Mouse (Mus musculus): Measurements from ENCODE around the gene Trim66. TPM values are rescaled to one million over a fixed set of nuclear protein-coding genes. Genes with fewer than 3 reads are reported as not detected.
A peak's percentile ranks its signal among the peaks of the same experiment; 100 is the strongest.

Trim66 gene
- polyA plus RNA-seq, 1 experiment from 2014 or later: not detected

GRCm38 (mm10) chr7:109523741-109524441 is 16.0 kb upstream of the Trim66 start:
- H3K4me2 ChIP-seq (replicated peaks; ENCODE audit: low read depth, low read length): no peak overlapping the region
- H3K9me3 ChIP-seq (ENCODE audit: low read length): no peaks in the 10 kb centered on the region
- 71% methylated on average over 6 of the region's 6 CpGs for WGBS
- peaks cover 18% of the 10 kb centered on the region for H3K4me1 ChIP-seq (ENCODE audit: insufficient read depth, low read length)
- H3K36me3 ChIP-seq (ENCODE audit: insufficient read depth, low read length): peaks cover 52% of the 10 kb centered on the region
- H3K27me3 ChIP-seq (ENCODE audit: insufficient read depth, low read length): no peaks in the 10 kb centered on the region
- H3K9ac ChIP-seq (replicated peaks; ENCODE audit: low read length): no peak overlapping the region
- H3K27ac ChIP-seq (ENCODE audit: low read length): no peak overlapping the region
- no peak overlapping the region for H3K4me3 ChIP-seq (ENCODE audit: low read length)
- ATAC-seq (ENCODE audit: low FRiP score, low TSS enrichment): no peak

- ATAC-seq (ENCODE audit: low FRiP score, low TSS enrichment): no peak
- 68% methylated on average over 2 of the region's 2 CpGs for WGBS
- Histone ChIP-seq H3K36me3 (ENCODE audit: insufficient read depth, low read length) (peaks cover 52% of the 10 kb centered on the region), H3K27me3 (ENCODE audit: insufficient read depth, low read length) (no peaks in the 10 kb centered on the region), H3K9ac (replicated peaks; ENCODE audit: low read length) (no peak overlapping the region), H3K4me2 (replicated peaks; ENCODE audit: low read depth, low read length) (no peak overlapping the region), H3K4me1 (ENCODE audit: insufficient read depth, low read length) (peaks cover 18% of the 10 kb centered on the region), H3K4me3 (ENCODE audit: low read length) (no peak overlapping the region), H3K27ac (ENCODE audit: low read length) (no peak overlapping the region), H3K9me3 (ENCODE audit: low read length) (no peaks in the 10 kb centered on the region)
These were observed 15.4 kb upstream of the Trim66 start for GRCm38 (mm10) chr7:109523304-109523703.

GRCm38 (mm10) chr7:109522084-109522483 is 14.2 kb upstream of the Trim66 start:
- no peak overlapping the region for H3K4me2 ChIP-seq (replicated peaks; ENCODE audit: low read depth, low read length)
- 80% methylated on average over 5 of the region's 5 CpGs for WGBS

GRCm38 (mm10) chr7:109519936-109520335 is 12.0 kb upstream of the Trim66 start:
- no peaks in the 10 kb centered on the region for H3K9me3 ChIP-seq (ENCODE audit: low read length)
- H3K36me3 ChIP-seq (ENCODE audit: insufficient read depth, low read length): peaks cover 46% of the 10 kb centered on the region
- H3K4me1 ChIP-seq (ENCODE audit: insufficient read depth, low read length): peaks cover 25% of the 10 kb centered on the region
- H3K4me3 ChIP-seq (ENCODE audit: low read length): peak overlapping the region; percentile 98
- no peak for ATAC-seq (ENCODE audit: low FRiP score, low TSS enrichment)
- no peaks in the 10 kb centered on the region for H3K27me3 ChIP-seq (ENCODE audit: insufficient read depth, low read length)
- peak overlapping the region; percentile 82 for H3K4me2 ChIP-seq (replicated peaks; ENCODE audit: low read depth, low read length)
- H3K27ac ChIP-seq (ENCODE audit: low read length): peak overlapping the region; percentile 92
- 3% methylated on average over 10 of the region's 10 CpGs for WGBS
- peak overlapping the region; percentile 100 for H3K9ac ChIP-seq (replicated peaks; ENCODE audit: low read length)

More at GRCm38 (mm10) chr7:109522084-109522483, 14.2 kb upstream of the Trim66 start:
- ATAC-seq (ENCODE audit: low FRiP score, low TSS enrichment): no peak
- H3K9ac ChIP-seq (replicated peaks; ENCODE audit: low read length): no peak overlapping the region; the same call in 1 of the 2 replicates
- no peak overlapping the region; the same call in 1 of the 2 replicates for H3K4me3 ChIP-seq (ENCODE audit: low read length)
- no peak overlapping the region for H3K27ac ChIP-seq (ENCODE audit: low read length)
- no peaks in the 10 kb centered on the region for H3K27me3 ChIP-seq (ENCODE audit: insufficient read depth, low read length)
- peaks cover 25% of the 10 kb centered on the region for H3K4me1 ChIP-seq (ENCODE audit: insufficient read depth, low read length)
- peaks cover 52% of the 10 kb centered on the region for H3K36me3 ChIP-seq (ENCODE audit: insufficient read depth, low read length)
- no peaks in the 10 kb centered on the region for H3K9me3 ChIP-seq (ENCODE audit: low read length)

GRCm38 (mm10) chr7:109518838-109519696 is 11.1 kb upstream of the Trim66 start, which contains the start of gene Rpl27a:
Gene Rpl27a (plus strand): TSS chr7:109519147.
- H3K27ac ChIP-seq (ENCODE audit: low read length): peak within 1 kb of the TSS; percentile 99
- ATAC-seq (ENCODE audit: low FRiP score, low TSS enrichment): peak; percentile 94
- H3K36me3 ChIP-seq (ENCODE audit: insufficient read depth, low read length): peaks cover 37% of the 10 kb centered on the region
- peak within 1 kb of the TSS; percentile 100 for H3K9ac ChIP-seq (replicated peaks; ENCODE audit: low read length)
- H3K4me2 ChIP-seq (replicated peaks; ENCODE audit: low read depth, low read length): peak within 1 kb of the TSS; percentile 82
- H3K27me3 ChIP-seq (ENCODE audit: insufficient read depth, low read length): no peaks in the 10 kb centered on the region
- WGBS: under 1% methylated on average over 72 of the region's 72 CpGs
- peak within 1 kb of the TSS; percentile 98 for H3K4me3 ChIP-seq (ENCODE audit: low read length)
- H3K9me3 ChIP-seq (ENCODE audit: low read length): no peaks in the 10 kb centered on the region
- peaks cover 25% of the 10 kb centered on the region for H3K4me1 ChIP-seq (ENCODE audit: insufficient read depth, low read length)

GRCm38 (mm10) chr7:109518036-109518681 is 10.2 kb upstream of the Trim66 start:
- H3K9me3 ChIP-seq (ENCODE audit: low read length): no peaks in the 10 kb centered on the region
- peak overlapping the region; percentile 80 for H3K9ac ChIP-seq (replicated peaks; ENCODE audit: low read length)
- peak overlapping the region; percentile 99 for H3K27ac ChIP-seq (ENCODE audit: low read length)
- no peak for ATAC-seq (ENCODE audit: low FRiP score, low TSS enrichment)
- H3K4me2 ChIP-seq (replicated peaks; ENCODE audit: low read depth, low read length): peak overlapping the region; percentile 67
- H3K4me3 ChIP-seq (ENCODE audit: low read length): peak overlapping the region; percentile 98
- WGBS: 18% methylated on average over 10 of the region's 10 CpGs
- H3K36me3 ChIP-seq (ENCODE audit: insufficient read depth, low read length): peaks cover 29% of the 10 kb centered on the region
- H3K27me3 ChIP-seq (ENCODE audit: insufficient read depth, low read length): no peaks in the 10 kb centered on the region
- H3K4me1 ChIP-seq (ENCODE audit: insufficient read depth, low read length): peaks cover 25% of the 10 kb centered on the region

- Histone ChIP-seq H3K4me3 (ENCODE audit: low read length) (no peak overlapping the region), H3K27me3 (ENCODE audit: insufficient read depth, low read length) (no peaks in the 10 kb centered on the region), H3K9ac (replicated peaks; ENCODE audit: low read length) (no peak overlapping the region), H3K36me3 (ENCODE audit: insufficient read depth, low read length) (peaks cover 12% of the 10 kb centered on the region; the same call in 1 of the 2 replicates), H3K4me1 (ENCODE audit: insufficient read depth, low read length) (peaks cover 24% of the 10 kb centered on the region), H3K4me2 (replicated peaks; ENCODE audit: low read depth, low read length) (no peak overlapping the region), H3K9me3 (ENCODE audit: low read length) (no peaks in the 10 kb centered on the region), H3K27ac (ENCODE audit: low read length) (no peak overlapping the region)
- ATAC-seq (ENCODE audit: low FRiP score, low TSS enrichment): no peak
- whole genome bisulfite sequencing: 64% methylated on average over 3 of the region's 3 CpGs
These were observed 8.6 kb upstream of the Trim66 start for GRCm38 (mm10) chr7:109516500-109516899.

- no peak overlapping the region for H3K27ac ChIP-seq (ENCODE audit: low read length)
- ATAC-seq (ENCODE audit: low FRiP score, low TSS enrichment): no peak
- 95% methylated on average over 3 of the region's 3 CpGs for WGBS
- H3K27me3 ChIP-seq (ENCODE audit: insufficient read depth, low read length): no peaks in the 10 kb centered on the region
- no peak overlapping the region for H3K4me2 ChIP-seq (replicated peaks; ENCODE audit: low read depth, low read length)
- H3K4me1 ChIP-seq (ENCODE audit: insufficient read depth, low read length): no peaks in the 10 kb centered on the region
- H3K36me3 ChIP-seq (ENCODE audit: insufficient read depth, low read length): no peaks in the 10 kb centered on the region
- H3K4me3 ChIP-seq (ENCODE audit: low read length): no peak overlapping the region
- no peak overlapping the region for H3K9ac ChIP-seq (replicated peaks; ENCODE audit: low read length)
- no peaks in the 10 kb centered on the region for H3K9me3 ChIP-seq (ENCODE audit: low read length)
These were observed 3.9 kb upstream of the Trim66 start for GRCm38 (mm10) chr7:109511838-109512237.

- no peak overlapping the region for H3K9ac ChIP-seq (replicated peaks; ENCODE audit: low read length)
- no peaks in the 10 kb centered on the region for H3K27me3 ChIP-seq (ENCODE audit: insufficient read depth, low read length)
- H3K4me2 ChIP-seq (replicated peaks; ENCODE audit: low read depth, low read length): no peak overlapping the region
- no peaks in the 10 kb centered on the region for H3K9me3 ChIP-seq (ENCODE audit: low read length)
- 64% methylated on average over 2 of the region's 2 CpGs for WGBS
- no peak for ATAC-seq (ENCODE audit: low FRiP score, low TSS enrichment)
- no peak overlapping the region for H3K27ac ChIP-seq (ENCODE audit: low read length)
- H3K4me3 ChIP-seq (ENCODE audit: low read length): no peak overlapping the region
- H3K4me1 ChIP-seq (ENCODE audit: insufficient read depth, low read length): no peaks in the 10 kb centered on the region
- no peaks in the 10 kb centered on the region for H3K36me3 ChIP-seq (ENCODE audit: insufficient read depth, low read length)
These were observed 2.9 kb upstream of the Trim66 start for GRCm38 (mm10) chr7:109510799-109511198.
